Mouse (Mus musculus) skeletal muscle tissue, postnatal 0 days (tissue): Measurements from ENCODE around the gene Mef2a. TPM values are rescaled to one million over a fixed set of nuclear protein-coding genes. Genes with fewer than 3 reads are reported as not detected.

Source experiments
- polyA plus RNA-seq: library from polyadenylated mRNA; unstranded; fragments of >200 nt; fragmentation: Nextera tagmentation; extraction: Ambion mirVana; gene quantifications from 2 replicates; pipeline ENCODE4 v1.2.1, GENCODE M21; 2015

Mef2a gene
- 50.4 and 52.4 TPM in 2 replicates for polyA plus RNA-seq

DNA sequence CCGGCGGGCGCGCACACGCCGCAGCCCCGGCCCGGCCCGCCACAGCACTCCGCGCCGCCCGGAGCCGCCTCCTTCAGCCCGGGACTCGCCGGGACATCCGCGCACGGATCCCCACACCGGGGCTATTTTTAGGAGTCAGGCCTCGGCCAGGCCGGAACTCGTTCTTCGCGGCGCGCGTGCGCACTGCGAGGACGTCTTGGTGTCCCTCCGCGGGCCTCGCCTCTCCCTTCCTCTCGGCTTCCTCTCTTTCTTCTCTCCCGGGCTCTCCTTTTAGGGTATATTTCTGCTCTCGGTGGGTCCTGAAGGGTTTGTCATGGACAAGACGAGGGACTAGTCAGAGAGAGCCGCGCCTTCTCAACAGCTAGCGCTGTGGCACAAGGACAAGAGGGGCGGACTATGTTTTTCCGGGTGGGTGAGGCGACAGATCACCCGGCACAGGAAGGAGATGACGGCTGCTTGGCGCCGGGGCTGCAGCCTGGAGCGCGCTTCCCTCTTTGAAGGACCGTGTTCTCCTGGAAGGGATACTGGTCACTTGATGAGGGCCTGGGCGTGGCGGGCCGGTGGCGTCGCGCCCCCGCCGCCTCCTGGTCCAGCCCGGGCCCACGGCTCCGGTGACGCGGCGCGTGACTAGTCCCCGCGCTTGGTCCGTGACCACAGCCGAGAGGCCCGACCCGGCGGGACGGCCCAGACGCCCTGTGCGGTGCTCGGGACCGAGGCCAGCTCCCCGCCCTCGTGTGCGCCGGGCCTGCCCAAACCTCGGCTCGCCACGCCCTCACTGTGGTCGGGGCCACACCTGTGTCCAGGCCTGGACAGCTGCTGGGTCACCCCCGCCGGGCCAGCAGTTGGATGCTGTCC lies at the start of gene Mef2a:
Gene Mef2a, minus strand, starts transcription at position 130 of the 855 bp plus-strand sequence.

DNA sequence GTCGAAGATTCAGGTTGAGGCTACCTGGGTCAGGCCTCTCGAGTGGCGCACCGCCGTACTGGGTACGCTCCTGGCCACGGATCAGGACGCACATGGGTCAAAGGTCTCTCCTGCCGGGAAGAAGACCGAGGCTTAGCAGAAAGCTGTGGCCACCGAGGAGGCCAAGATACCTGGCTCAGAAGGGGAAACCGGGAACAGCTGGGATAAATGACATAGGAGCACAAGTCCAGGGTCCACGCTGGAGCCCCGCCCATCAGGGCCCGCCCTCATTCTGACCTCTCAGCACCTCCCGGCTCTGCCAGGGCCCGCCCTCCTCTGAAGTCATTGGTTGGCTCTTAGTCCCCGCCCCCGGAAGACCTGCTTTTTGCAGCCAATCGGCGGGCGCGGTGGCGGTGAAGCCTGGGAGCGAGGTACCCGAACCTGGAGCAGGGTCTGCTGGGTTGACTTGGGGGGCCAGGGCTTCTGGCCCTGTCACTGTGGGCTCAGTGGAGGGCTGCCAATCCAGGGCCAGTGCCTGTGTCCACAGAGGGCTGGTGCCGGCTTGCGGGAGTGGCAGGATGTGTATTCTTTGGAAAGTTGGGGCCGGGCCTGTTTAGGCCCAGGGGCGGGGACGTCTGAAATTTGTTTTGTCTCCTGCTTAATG lies 150.3 kb downstream of the Mef2a start, which contains the start of gene Lysmd4:
Gene Lysmd4, plus strand, starts transcription at position 325 of the 643 bp plus-strand sequence.

Other genes with a start within 250 kb of the Mef2a start
- gene Lysmd4, start 150.3 kb downstream of the Mef2a start, polyA plus RNA-seq = 12.6 and 13.0 TPM in 2 replicates